Mouse (Mus musculus) E14TG2a.4 (cell line): ENCODE data around the gene Ifng.

Source experiments
- CTCF ChIP-seq: conservative IDR thresholded peaks from 2 replicates; pipeline ENCODE4 v1.5.1; 2014; ENCODE audit warnings: low read length
- NANOG ChIP-seq: IDR thresholded peaks from 2 replicates; pipeline ENCODE4 v1.6.1; 2014; ENCODE audit warnings: borderline replicate concordance, low read length, mixed read lengths
- POU5F1 ChIP-seq: IDR thresholded peaks from 2 replicates; pipeline ENCODE4 v1.6.1; 2014; ENCODE audit warnings: low read length, borderline replicate concordance

DNA sequence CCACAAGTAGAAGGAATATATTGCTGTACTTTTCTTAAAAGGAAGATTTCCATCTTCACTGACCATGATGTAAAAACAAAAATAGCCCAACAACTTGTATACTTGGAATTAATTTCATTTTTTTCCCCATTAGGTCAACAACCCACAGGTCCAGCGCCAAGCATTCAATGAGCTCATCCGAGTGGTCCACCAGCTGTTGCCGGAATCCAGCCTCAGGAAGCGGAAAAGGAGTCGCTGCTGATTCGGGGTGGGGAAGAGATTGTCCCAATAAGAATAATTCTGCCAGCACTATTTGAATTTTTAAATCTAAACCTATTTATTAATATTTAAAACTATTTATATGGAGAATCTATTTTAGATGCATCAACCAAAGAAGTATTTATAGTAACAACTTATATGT is 4.2 kb downstream of the Ifng start:
- TF ChIP-seq NANOG (no peak), CTCF (no peak), POU5F1 (no peak)
